Mouse (Mus musculus): ENCODE data around the gene Gpr1. TPM values are rescaled to one million over a fixed set of nuclear protein-coding genes. Genes with fewer than 3 reads are reported as not detected.

The Gpr1 gene
- total and polyA plus RNA-seq, 3 experiments, result not detected

- no peak for TF ChIP-seq NRF1 (IDR thresholded peaks at IDR 0.05; ENCODE audit: low read depth, low read length)
- H3K9ac ChIP-seq (ENCODE audit: insufficient read depth, low read depth), result no peak overlapping the region
- no peaks in the 10 kb centered on the region for H3K4me1 ChIP-seq (ENCODE audit: control insufficient read depth in 1 of 2, insufficient read depth in 2 of 2)
- no peaks in the 10 kb centered on the region for H3K36me3 ChIP-seq (replicated peaks in 1 of 2; ENCODE audit: control insufficient read depth in 1 of 2, insufficient read depth in 1 of 2, low read length in 1 of 2)
- dilution Hi-C loops (cut with MboI; ENCODE audit: extremely low pct_ligation_motif_present, extremely low pct_unique_long_range_greater_than_20kb, low sequenced_read_pairs) (no loop called here), in situ Hi-C loops (cut with MboI; ENCODE audit: low pct_ligation_motif_present, low pct_unique_long_range_greater_than_20kb, low sequenced_read_pairs) (no loop called here)
- no peak for DNase-seq (ENCODE audit: extremely low read depth)
- no peaks in the 10 kb centered on the region for H3K27me3 ChIP-seq (replicated peaks)
- H3K79me2 ChIP-seq (replicated peaks; ENCODE audit: control insufficient read depth, extremely low read depth, insufficient read depth, poor library complexity, severe bottlenecking), result no peaks in the 10 kb centered on the region
- H3K27ac ChIP-seq (ENCODE audit: insufficient read depth, low read depth), result no peak overlapping the region
- H3K4me3 ChIP-seq (replicated peaks in 1 of 3; ENCODE audit: low read depth in 2 of 3, low read length in 2 of 3, poor library complexity in 1 of 3), result no peak overlapping the region
- no peaks in the 10 kb centered on the region for H3K9me3 ChIP-seq (replicated peaks; ENCODE audit: low read length)
- no peak overlapping the region for H3K4me2 ChIP-seq (ENCODE audit: insufficient read depth, low read depth, poor library complexity, severe bottlenecking)
Measured at GRCm38 (mm10) chr1:63243854-63244253, 29.5 kb upstream of the Gpr1 start.

GRCm38 (mm10) chr1:63239751-63240150, 25.4 kb upstream of the Gpr1 start:
- Histone ChIP-seq H3K9me3 (replicated peaks; ENCODE audit: low read length) (no peaks in the 10 kb centered on the region), H3K4me2 (ENCODE audit: insufficient read depth, low read depth, poor library complexity, severe bottlenecking) (no peak overlapping the region), H3K4me1 (ENCODE audit: control insufficient read depth in 1 of 2, insufficient read depth in 2 of 2) (no peaks in the 10 kb centered on the region), H3K27me3 (replicated peaks) (no peaks in the 10 kb centered on the region), H3K9ac (ENCODE audit: insufficient read depth, low read depth) (no peak overlapping the region), H3K79me2 (replicated peaks; ENCODE audit: control insufficient read depth, extremely low read depth, insufficient read depth, poor library complexity, severe bottlenecking) (no peaks in the 10 kb centered on the region), H3K4me3 (replicated peaks in 1 of 3; ENCODE audit: low read depth in 2 of 3, low read length in 2 of 3, poor library complexity in 1 of 3) (no peak overlapping the region), H3K27ac (ENCODE audit: insufficient read depth, low read depth) (no peak overlapping the region), H3K36me3 (replicated peaks in 1 of 2; ENCODE audit: control insufficient read depth in 1 of 2, insufficient read depth in 1 of 2, low read length in 1 of 2) (no peaks in the 10 kb centered on the region)
- TF ChIP-seq HCFC1 (IDR thresholded peaks at IDR 0.05; ENCODE audit: low read depth, low read length), result no peak
- no peak for TF ChIP-seq PAX5 (IDR thresholded peaks at IDR 0.05; ENCODE audit: low read length)
- no peak for TF ChIP-seq MEF2A (IDR thresholded peaks at IDR 0.05; ENCODE audit: borderline replicate concordance, low read depth, low read length)
- in situ Hi-C loops (cut with MboI; ENCODE audit: low pct_ligation_motif_present, low pct_unique_long_range_greater_than_20kb, low sequenced_read_pairs), result no loop called here
- DNase-seq (ENCODE audit: extremely low read depth), result no peak
- dilution Hi-C loops (cut with MboI; ENCODE audit: extremely low pct_ligation_motif_present, extremely low pct_unique_long_range_greater_than_20kb, low sequenced_read_pairs), result no loop called here

GRCm38 (mm10) chr1:63239305-63239704, 25.0 kb upstream of the Gpr1 start:
- TF ChIP-seq POLR2AphosphoS2 (IDR thresholded peaks at IDR 0.05; ENCODE audit: low read depth, low read length), result no peak
- no peak for TF ChIP-seq MEF2A (IDR thresholded peaks at IDR 0.05; ENCODE audit: borderline replicate concordance, low read depth, low read length)
- no peak for TF ChIP-seq MAFK (IDR thresholded peaks at IDR 0.05; ENCODE audit: insufficient replicate concordance, low read length)
- no peaks in the 10 kb centered on the region for H3K27me3 ChIP-seq (replicated peaks)
- no peaks in the 10 kb centered on the region for H3K36me3 ChIP-seq (replicated peaks in 1 of 2; ENCODE audit: control insufficient read depth in 1 of 2, insufficient read depth in 1 of 2, low read length in 1 of 2)
- no peaks in the 10 kb centered on the region for H3K9me3 ChIP-seq (replicated peaks; ENCODE audit: low read length)
- no peak for DNase-seq (ENCODE audit: extremely low read depth)
- dilution Hi-C loops (cut with MboI; ENCODE audit: extremely low pct_ligation_motif_present, extremely low pct_unique_long_range_greater_than_20kb, low sequenced_read_pairs), result no loop called here
- H3K79me2 ChIP-seq (replicated peaks; ENCODE audit: control insufficient read depth, extremely low read depth, insufficient read depth, poor library complexity, severe bottlenecking), result no peaks in the 10 kb centered on the region
- no peak overlapping the region for H3K4me3 ChIP-seq (replicated peaks in 1 of 3; ENCODE audit: low read depth in 2 of 3, low read length in 2 of 3, poor library complexity in 1 of 3)
- in situ Hi-C loops (cut with MboI; ENCODE audit: low pct_ligation_motif_present, low pct_unique_long_range_greater_than_20kb, low sequenced_read_pairs), result no loop called here
- no peak overlapping the region for H3K9ac ChIP-seq (ENCODE audit: insufficient read depth, low read depth)
- no peak overlapping the region for H3K4me2 ChIP-seq (ENCODE audit: insufficient read depth, low read depth, poor library complexity, severe bottlenecking)
- no peaks in the 10 kb centered on the region for H3K4me1 ChIP-seq (ENCODE audit: control insufficient read depth in 1 of 2, insufficient read depth in 2 of 2)
- no peak overlapping the region for H3K27ac ChIP-seq (ENCODE audit: insufficient read depth, low read depth)

- Histone ChIP-seq H3K79me2 (replicated peaks; ENCODE audit: control insufficient read depth, extremely low read depth, insufficient read depth, poor library complexity, severe bottlenecking) (no peaks in the 10 kb centered on the region), H3K27ac (ENCODE audit: insufficient read depth, low read depth) (no peak overlapping the region), H3K4me2 (ENCODE audit: insufficient read depth, low read depth, poor library complexity, severe bottlenecking) (no peak overlapping the region), H3K27me3 (replicated peaks) (no peaks in the 10 kb centered on the region), H3K4me1 (ENCODE audit: control insufficient read depth in 1 of 2, insufficient read depth in 2 of 2) (no peaks in the 10 kb centered on the region), H3K4me3 (replicated peaks in 1 of 3; ENCODE audit: low read depth in 2 of 3, low read length in 2 of 3, poor library complexity in 1 of 3) (no peak overlapping the region), H3K36me3 (replicated peaks in 1 of 2; ENCODE audit: control insufficient read depth in 1 of 2, insufficient read depth in 1 of 2, low read length in 1 of 2) (no peaks in the 10 kb centered on the region), H3K9me3 (replicated peaks; ENCODE audit: low read length) (no peaks in the 10 kb centered on the region), H3K9ac (ENCODE audit: insufficient read depth, low read depth) (no peak overlapping the region)
- TF ChIP-seq MAX (IDR thresholded peaks at IDR 0.05; ENCODE audit: low read length), result no peak
- DNase-seq (ENCODE audit: extremely low read depth), result no peak
- dilution Hi-C loops (cut with MboI; ENCODE audit: extremely low pct_ligation_motif_present, extremely low pct_unique_long_range_greater_than_20kb, low sequenced_read_pairs) (no loop called here), in situ Hi-C loops (cut with MboI; ENCODE audit: low pct_ligation_motif_present, low pct_unique_long_range_greater_than_20kb, low sequenced_read_pairs) (no loop called here)
Measured at GRCm38 (mm10) chr1:63237371-63237770, 23.0 kb upstream of the Gpr1 start.

Measured in CH12.LX (cell line).